Comparison of ENCODE assay signal across 26 mouse cellular contexts in genomic region chr3:60974944-60975343, GRCm38 (mm10). TPM values are rescaled to one million over a fixed set of nuclear protein-coding genes. Genes with fewer than 3 reads are reported as not detected.
DNase-seq lines count a peak whose midpoint lies in the region; ATAC-seq and TF ChIP-seq lines count a peak whose summit lies in the region.
"Had no signal": no experiment of that assay in that cellular context is flagged by ENCODE, and none has a peak within 500 bp of the region (broad histone marks: within the 10 kb centered on the region; RNA-seq: fewer than 3 reads in every experiment).

No protein-coding gene starts in this region.

- in situ Hi-C loops in CH12.LX (cut with MboI; ENCODE audit: low pct_ligation_motif_present, low pct_unique_long_range_greater_than_20kb, low sequenced_read_pairs): no loop called here

- no peaks in the 10 kb centered on the region for H3K36me3 ChIP-seq in CH12.LX (replicated peaks in 1 of 2; ENCODE audit: control insufficient read depth in 1 of 2, insufficient read depth in 1 of 2, low read length in 1 of 2)
- no peaks in the 10 kb centered on the region for H3K36me3 ChIP-seq in midbrain, embryonic 16.5 days (ENCODE audit: control insufficient read depth, insufficient read depth, low read length)
- no peaks in the 10 kb centered on the region for H3K36me3 ChIP-seq in midbrain, postnatal 0 days (ENCODE audit: insufficient read depth, low read length)
- H3K36me3 ChIP-seq in forebrain, embryonic 11.5 days (ENCODE audit: control insufficient read depth, insufficient read depth, low read length): no peaks in the 10 kb centered on the region
- H3K36me3 ChIP-seq: embryonic facial prominence, embryonic 13.5 days; embryonic facial prominence, embryonic 15.5 days; forebrain, embryonic 10.5 days; forebrain, embryonic 15.5 days had no signal

- peaks cover 0 to 5% of the 10 kb centered on the region in 2 experiments; a peak in 1 of 4 replicates for H3K4me1 ChIP-seq in CH12.LX (ENCODE audit: control insufficient read depth in 1 of 2, insufficient read depth in 2 of 2)
- no peaks in the 10 kb centered on the region for H3K4me1 ChIP-seq in midbrain, embryonic 16.5 days (ENCODE audit: control insufficient read depth, insufficient read depth, low read length)
- no peaks in the 10 kb centered on the region for H3K4me1 ChIP-seq in midbrain, postnatal 0 days (ENCODE audit: insufficient read depth, low read length)
- no peaks in the 10 kb centered on the region for H3K4me1 ChIP-seq in forebrain, embryonic 11.5 days (replicated peaks; ENCODE audit: control insufficient read depth, insufficient read depth, low read length)
- H3K4me1 ChIP-seq: embryonic facial prominence, embryonic 13.5 days; embryonic facial prominence, embryonic 15.5 days; forebrain, embryonic 10.5 days; forebrain, embryonic 13.5 days; forebrain, embryonic 15.5 days had no signal

- TF ChIP-seq RAD21 in CH12.LX (IDR thresholded peaks at IDR 0.05; ENCODE audit: low read depth, low read length): no peak

- ATAC-seq in granulocyte monocyte progenitor cell, adult 5-6 weeks (replicated peaks; ENCODE audit: poor library complexity, severe bottlenecking): peak; percentile 25; the same call in 1 of the 2 replicates
- ATAC-seq in midbrain, embryonic 16.5 days: no peak
- ATAC-seq in midbrain, postnatal 0 days (ENCODE audit: low FRiP score): no peak
- no peak for ATAC-seq in forebrain, embryonic 11.5 days (replicated peaks; ENCODE audit: low FRiP score)
- ATAC-seq: CD4-positive, CD25-positive, alpha-beta regulatory T cell, adult 4 months; forebrain, embryonic 13.5 days; forebrain, embryonic 15.5 days; forebrain, postnatal 0 days had no signal

- WGBS in midbrain, embryonic 16.5 days: 88% methylated on average over 1 of the region's 1 CpGs
- WGBS in midbrain, postnatal 0 days: 85% methylated on average over 1 of the region's 1 CpGs
- WGBS in forebrain, embryonic 11.5 days: 92% methylated on average over 1 of the region's 1 CpGs

- H3K4me2 ChIP-seq in CH12.LX (ENCODE audit: insufficient read depth, low read depth, poor library complexity, severe bottlenecking): no peak overlapping the region
- H3K4me2 ChIP-seq in midbrain, embryonic 16.5 days (ENCODE audit: low read length): no peak overlapping the region
- H3K4me2 ChIP-seq in midbrain, postnatal 0 days (ENCODE audit: low read depth, low read length, poor library complexity, severe bottlenecking): no peak overlapping the region
- H3K4me2 ChIP-seq in forebrain, embryonic 11.5 days (ENCODE audit: low read depth, low read length, severe bottlenecking): no peak overlapping the region
- H3K4me2 ChIP-seq: embryonic facial prominence, embryonic 13.5 days; embryonic facial prominence, embryonic 15.5 days; forebrain, embryonic 13.5 days; forebrain, embryonic 15.5 days had no signal

- no peak for TF ChIP-seq POLR2A in CH12.LX (IDR thresholded peaks at IDR 0.05; ENCODE audit: low read depth, low read length)

- H3K79me2 ChIP-seq in CH12.LX (replicated peaks; ENCODE audit: control insufficient read depth, extremely low read depth, insufficient read depth, poor library complexity, severe bottlenecking): no peaks in the 10 kb centered on the region

- no peak for TF ChIP-seq CTCF in CH12.LX (conservative IDR thresholded peaks at IDR 0.05 in 1 of 2, IDR thresholded peaks at IDR 0.05 in 1 of 2; ENCODE audit: low read depth in 2 of 2, low read length in 2 of 2)
- no peak for TF ChIP-seq CTCF in midbrain, postnatal 0 days (IDR thresholded peaks at IDR 0.05)

- intact Hi-C loops in gastrocnemius, postnatal 36 days (cut with DNase I): no loop called here

- DNase-seq in 416B (ENCODE audit: low read depth): peak; percentile 29
- peak; percentile 4 for DNase-seq in CH12.LX (ENCODE audit: extremely low read depth)
- peak; percentile 21 for DNase-seq in MEL-GATA-1-ER (ENCODE audit: extremely low read depth, low read depth)
- no peak for DNase-seq in midbrain, postnatal 0 days (ENCODE audit: low spot score)
- no peak for DNase-seq in forebrain, embryonic 11.5 days (ENCODE audit: low spot score)
- no peak for DNase-seq in gastrocnemius, postnatal 36 days
- DNase-seq: adrenal gland, adult 2 months; adrenal gland, postnatal 10 days; adrenal gland, postnatal 36 days; B cell, adult 2 months; cerebellum, adult 11-12 months; cerebellum, adult 2 months; cerebellum, adult 9-10 months; cerebellum, postnatal 10 days; cerebellum, postnatal 25 days; embryo, embryonic 11 days; forebrain, postnatal 0 days had no signal

- no peak overlapping the region for H3K9ac ChIP-seq in CH12.LX (ENCODE audit: insufficient read depth, low read depth)
- H3K9ac ChIP-seq in midbrain, embryonic 16.5 days (ENCODE audit: low read depth, low read length): no peak overlapping the region
- no peak overlapping the region for H3K9ac ChIP-seq in midbrain, postnatal 0 days (replicated peaks; ENCODE audit: low read length, poor library complexity, severe bottlenecking)
- H3K9ac ChIP-seq in forebrain, embryonic 11.5 days (ENCODE audit: low read length): no peak overlapping the region
- H3K9ac ChIP-seq: embryonic facial prominence, embryonic 13.5 days; embryonic facial prominence, embryonic 15.5 days; forebrain, embryonic 13.5 days; forebrain, embryonic 15.5 days; forebrain, postnatal 0 days had no signal

- dilution Hi-C loops in CH12.LX (cut with MboI; ENCODE audit: extremely low pct_ligation_motif_present, extremely low pct_unique_long_range_greater_than_20kb, low sequenced_read_pairs): no loop called here

- H3K4me3 ChIP-seq in CH12.LX (replicated peaks in 1 of 3; ENCODE audit: low read depth in 2 of 3, low read length in 2 of 3, poor library complexity in 1 of 3): no peak overlapping the region
- no peak overlapping the region for H3K4me3 ChIP-seq in midbrain, embryonic 16.5 days (ENCODE audit: low read depth, low read length)
- no peak overlapping the region for H3K4me3 ChIP-seq in midbrain, postnatal 0 days (ENCODE audit: low read depth, low read length)
- H3K4me3 ChIP-seq in forebrain, embryonic 11.5 days (ENCODE audit: low read depth, low read length): no peak overlapping the region
- H3K4me3 ChIP-seq: embryonic facial prominence, embryonic 13.5 days; embryonic facial prominence, embryonic 15.5 days; erythroblast, embryonic 14.5 days; forebrain, embryonic 10.5 days; forebrain, embryonic 13.5 days; forebrain, embryonic 15.5 days had no signal

- no peak overlapping the region for H3K27ac ChIP-seq in CH12.LX (ENCODE audit: insufficient read depth, low read depth)
- no peak overlapping the region for H3K27ac ChIP-seq in midbrain, embryonic 16.5 days (ENCODE audit: low read length)
- H3K27ac ChIP-seq in midbrain, postnatal 0 days (ENCODE audit: low read depth, low read length): no peak overlapping the region
- no peak overlapping the region for H3K27ac ChIP-seq in forebrain, embryonic 11.5 days (ENCODE audit: low read depth, low read length)
- H3K27ac ChIP-seq: embryonic facial prominence, embryonic 13.5 days; embryonic facial prominence, embryonic 15.5 days; forebrain, embryonic 10.5 days; forebrain, embryonic 13.5 days; forebrain, embryonic 15.5 days had no signal

- no peaks in the 10 kb centered on the region for H3K27me3 ChIP-seq in CH12.LX (replicated peaks)
- H3K27me3 ChIP-seq in midbrain, embryonic 16.5 days (ENCODE audit: control insufficient read depth, insufficient read depth, low read depth, low read length): no peaks in the 10 kb centered on the region
- H3K27me3 ChIP-seq in midbrain, postnatal 0 days (ENCODE audit: insufficient read depth, low read length): no peaks in the 10 kb centered on the region
- no peaks in the 10 kb centered on the region for H3K27me3 ChIP-seq in forebrain, embryonic 11.5 days (ENCODE audit: control insufficient read depth, insufficient read depth, low read length)
- H3K27me3 ChIP-seq: embryonic facial prominence, embryonic 13.5 days; embryonic facial prominence, embryonic 15.5 days; forebrain, embryonic 13.5 days; forebrain, embryonic 15.5 days had no signal

- TF ChIP-seq EP300 in CH12.LX (IDR thresholded peaks at IDR 0.05; ENCODE audit: low read length): no peak

- H3K9me3 ChIP-seq in CH12.LX (replicated peaks; ENCODE audit: low read length): no peaks in the 10 kb centered on the region
- no peaks in the 10 kb centered on the region for H3K9me3 ChIP-seq in midbrain, embryonic 16.5 days (replicated peaks; ENCODE audit: control insufficient read depth, low read length, poor library complexity, severe bottlenecking)
- H3K9me3 ChIP-seq in midbrain, postnatal 0 days (ENCODE audit: low read length): no peaks in the 10 kb centered on the region
- no peaks in the 10 kb centered on the region for H3K9me3 ChIP-seq in forebrain, embryonic 11.5 days (ENCODE audit: control insufficient read depth, low read length)
- H3K9me3 ChIP-seq: embryonic facial prominence, embryonic 13.5 days; embryonic facial prominence, embryonic 15.5 days; forebrain, embryonic 10.5 days; forebrain, embryonic 13.5 days; forebrain, embryonic 15.5 days had no signal

TF ChIP-seq in CH12.LX, 34 proteins besides CTCF, POLR2A, EP300 and RAD21 (continues in another document):
- TF ChIP-seq IRF4 (IDR thresholded peaks at IDR 0.05; ENCODE audit: low read depth, low read length) (no peak), SIN3A (IDR thresholded peaks at IDR 0.05; ENCODE audit: low read length) (no peak), USF2 (conservative IDR thresholded peaks at IDR 0.05; ENCODE audit: low read depth, low read length) (no peak), MAX (IDR thresholded peaks at IDR 0.05; ENCODE audit: low read length) (no peak), USF1 (IDR thresholded peaks at IDR 0.05; ENCODE audit: low read depth, low read length) (no peak), PAX5 (IDR thresholded peaks at IDR 0.05; ENCODE audit: low read length) (no peak), KAT2A (IDR thresholded peaks at IDR 0.05; ENCODE audit: insufficient replicate concordance, low read length) (no peak), MYC (IDR thresholded peaks at IDR 0.05; ENCODE audit: low read depth, low read length) (no peak), RCOR1 (conservative IDR thresholded peaks at IDR 0.05; ENCODE audit: low read depth, low read length) (no peak), GABPA (IDR thresholded peaks at IDR 0.05; ENCODE audit: insufficient replicate concordance, low read depth, low read length) (no peak), ETS1 (conservative IDR thresholded peaks at IDR 0.05; ENCODE audit: low read depth, low read length) (no peak)

RNA-seq across cellular contexts. Expression of gene P2ry1, which starts 27.7 kb away (rescaled TPM):
- not detected in 2 replicates for total RNA-seq in CH12.LX (2012; rRNA removed)
- total RNA-seq in CH12.LX (2014; rRNA removed): not detected in 2 replicates
- not detected in 2 replicates for polyA plus RNA-seq in CH12.LX (2012; ENCODE audit: insufficient read length, low read depth)
- total RNA-seq in granulocyte monocyte progenitor cell, adult 5-6 weeks (2014; fragmentation: Nextera tagmentation): 4.7 and 5.4 TPM in 2 replicates
- 6.2 and 7.6 TPM in 2 replicates for total RNA-seq in granulocyte monocyte progenitor cell, adult 5-6 weeks (2017)
- 6.0 and 6.4 TPM in 2 replicates for polyA plus RNA-seq in midbrain, embryonic 16.5 days (2015; fragmentation: Nextera tagmentation; extraction: Ambion mirVana)
- total RNA-seq in midbrain, postnatal 0 days (2014; rRNA removed): 12.7 and 14.7 TPM in 2 replicates
- polyA plus RNA-seq in midbrain, postnatal 0 days (2015; fragmentation: Nextera tagmentation; extraction: Ambion mirVana): 3.9 and 5.3 TPM in 2 replicates
- polyA plus RNA-seq in forebrain, embryonic 11.5 days (2014; fragmentation: Nextera tagmentation; extraction: Ambion mirVana): 4.6 and 6.0 TPM in 2 replicates
- 10 to 100 TPM; 11.3 to 12.5 TPM for total RNA-seq in gastrocnemius, postnatal 36 days (2021)
- polyA plus RNA-seq: CD4-positive, CD25-positive, alpha-beta regulatory T cell, adult 4 months had no signal

Comparison
In these comparisons a context has a peak if more than half of its experiments do, and no peak if none do; other contexts are left out.
1. DNase-seq: peak in 416B (single experiment), CH12.LX (single experiment) and MEL-GATA-1-ER (single experiment); none in midbrain, postnatal 0 days (single experiment), forebrain, embryonic 11.5 days (single experiment) and gastrocnemius, postnatal 36 days (0 of 2).
2. RNA of gene P2ry1, which starts 27.7 kb away (total RNA-seq): 12.7 to 14.7 TPM in midbrain, postnatal 0 days, 11.3 to 12.5 TPM in gastrocnemius, postnatal 36 days and 4.7 to 7.6 TPM in granulocyte monocyte progenitor cell, adult 5-6 weeks; not detected in CH12.LX; every median in the first group is over 4 times any median in the second.